Mouse (Mus musculus) hindbrain, embryonic 14.5 days (tissue): Measurements from ENCODE around the gene Mkrn2os. TPM values are rescaled to one million over a fixed set of nuclear protein-coding genes. Genes with fewer than 3 reads are reported as not detected.
"Not testable (repeated sequence)": the region's sequence is repeated elsewhere in the genome, so short reads cannot be mapped to it uniquely, and the experiment has no call there.

Source experiments
- ATAC-seq: fragments of 200-750 bp; cut with Nextera tagmentation; 2 replicates; pipeline ENCODE4 v1.8.0; 2017; ENCODE audit warnings: moderate number of reproducible peaks, mild to moderate bottlenecking, moderate TSS enrichment, moderate library complexity; ENCODE audit not compliant: low FRiP score
- DNase-seq: peaks from one replicate; pipeline ENCODE4 v3.0.0-alpha.2; 2015; ENCODE audit warnings: low spot score
- H3K27ac ChIP-seq: fragments of 300-500 bp; sonication (generic); 2 replicates; pipeline ENCODE4 v1.5.1; 2014; ENCODE audit warnings: mild to moderate bottlenecking, moderate library complexity
- H3K27me3 ChIP-seq: fragments of 300-500 bp; sonication (generic); 2 replicates; pipeline ENCODE4 v1.6.1; 2014; ENCODE audit warnings: mild to moderate bottlenecking, low read length, mixed read lengths; ENCODE audit not compliant: control insufficient read depth, insufficient read depth
- H3K36me3 ChIP-seq: fragments of 300-500 bp; sonication (generic); replicated peaks from 2 replicates; pipeline ENCODE4 v1.6.1; 2014; ENCODE audit not compliant: control insufficient read depth, insufficient read depth
- H3K4me1 ChIP-seq: fragments of 300-500 bp; sonication (generic); replicated peaks from 2 replicates; pipeline ENCODE4 v1.6.1; 2014; ENCODE audit warnings: antibody characterized with exemption, low read length, mixed read lengths; ENCODE audit not compliant: control insufficient read depth, insufficient read depth
- H3K4me2 ChIP-seq: fragments of 300-500 bp; sonication (generic); replicated peaks from 2 replicates; pipeline ENCODE4 v1.6.1; 2014; ENCODE audit warnings: mild to moderate bottlenecking, moderate library complexity
- H3K4me3 ChIP-seq: fragments of 300-500 bp; sonication (generic); replicated peaks from 2 replicates; pipeline ENCODE4 v1.5.1; 2014; ENCODE audit warnings: mild to moderate bottlenecking, low read length
- H3K9ac ChIP-seq: fragments of 300-500 bp; sonication (generic); 2 replicates; pipeline ENCODE4 v1.6.1; 2014
- H3K9me3 ChIP-seq: fragments of 300-500 bp; sonication (generic); 2 replicates; pipeline ENCODE4 v1.6.1; 2016; ENCODE audit warnings: low read length; ENCODE audit not compliant: control insufficient read depth
- WGBS: fragments of 180-500 bp; shearing (Covaris S2); extraction: QIAGEN DNeasy Blood & Tissue Kit; methylation state at CpG from one replicate; pipeline ENCODE4 v1.1.7; 2014; 5-methylcytosine and 5-hydroxymethylcytosine counted together
- polyA plus RNA-seq: library from polyadenylated mRNA; unstranded; fragments of >200 nt; fragmentation: Nextera tagmentation; extraction: Ambion mirVana; gene quantifications from 2 replicates; pipeline ENCODE4 v1.2.1, GENCODE M21; 2014

The Mkrn2os gene
- 0.38 and 0.43 TPM in 2 replicates for polyA plus RNA-seq

DNA sequence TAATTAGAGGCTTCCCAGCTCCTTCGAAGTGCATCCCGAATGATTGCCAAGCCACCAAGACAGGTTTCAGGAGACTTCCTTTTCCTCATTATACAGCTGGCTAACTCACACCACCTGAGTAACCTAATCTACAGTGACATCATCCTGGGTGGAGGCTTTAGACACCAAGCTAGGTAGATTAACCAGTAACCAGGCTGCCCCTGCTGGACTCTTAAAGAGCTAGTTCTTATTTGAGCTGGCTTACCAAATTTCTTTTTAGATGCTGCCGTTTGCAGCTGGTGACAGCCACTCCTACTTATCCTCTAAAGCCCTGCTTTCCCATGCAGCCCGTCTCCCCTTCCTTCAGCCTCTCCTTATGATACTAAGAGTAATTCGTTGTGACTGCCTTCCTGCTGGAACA lies at the start of gene Mkrn2os:
TSS of gene Mkrn2os (minus strand) at position 119 of the 400 bp plus-strand sequence.
- no peak within 1 kb of the TSS for H3K4me3 ChIP-seq
- no peaks in the 10 kb centered on the region for H3K27me3 ChIP-seq
- no peaks in the 10 kb centered on the region for H3K4me1 ChIP-seq
- no peak within 1 kb of the TSS for H3K9ac ChIP-seq
- 70% methylated on average over 5 of the region's 5 CpGs for WGBS
- H3K4me2 ChIP-seq: no peak within 1 kb of the TSS
- ATAC-seq (no peak), DNase-seq (no peak)
- H3K36me3 ChIP-seq: no peaks in the 10 kb centered on the region
- H3K27ac ChIP-seq: no peak within 1 kb of the TSS
- no peaks in the 10 kb centered on the region for H3K9me3 ChIP-seq

DNA sequence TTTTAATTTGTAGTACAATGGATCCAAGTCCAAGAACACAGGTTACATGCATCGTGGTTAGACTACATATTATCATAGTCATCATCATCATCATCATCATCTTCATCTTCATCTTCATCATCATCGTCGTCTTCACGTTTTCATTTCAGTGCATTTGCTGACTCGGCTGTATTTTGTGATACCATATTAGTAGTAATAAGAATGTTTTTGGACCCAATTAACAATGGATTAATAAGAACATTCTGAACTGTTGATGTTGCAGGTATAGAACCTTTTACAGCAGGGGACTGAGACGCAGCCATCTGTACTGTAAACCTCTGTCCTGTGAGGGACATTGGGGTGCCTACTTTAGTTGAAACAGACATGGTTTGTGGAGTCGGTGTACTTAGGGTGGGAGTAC lies 45.8 kb upstream of the Mkrn2os start:
- not testable (repeated sequence) for H3K27ac ChIP-seq, H3K9me3 ChIP-seq, H3K9ac ChIP-seq, DNase-seq, H3K4me2 ChIP-seq, H3K27me3 ChIP-seq, ATAC-seq, H3K4me3 ChIP-seq, H3K4me1 ChIP-seq
- 95% methylated on average over 7 of the region's 7 CpGs for WGBS
- H3K36me3 ChIP-seq: peaks cover 78% of the 10 kb centered on the region

DNA sequence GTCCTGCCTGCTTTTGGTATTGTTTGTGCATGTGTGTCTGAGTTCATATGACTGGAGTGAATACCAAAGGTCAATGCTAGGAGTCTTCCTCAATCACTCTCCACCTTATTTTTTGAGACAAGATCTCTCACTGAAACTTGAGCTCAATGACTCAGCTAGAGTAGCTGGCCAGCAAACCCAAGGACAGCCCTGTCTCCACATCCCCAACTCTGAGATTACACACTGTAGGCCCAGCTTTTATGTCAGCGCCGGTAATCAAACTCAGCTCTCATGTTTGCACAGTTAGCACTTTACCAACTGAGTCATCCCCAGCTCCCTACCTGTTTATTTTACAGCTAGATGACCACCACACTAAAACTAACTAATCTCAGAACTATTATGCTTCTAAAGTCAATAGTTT lies 41.6 kb upstream of the Mkrn2os start:
- H3K27me3 ChIP-seq: no peaks in the 10 kb centered on the region
- no peak overlapping the region for H3K4me3 ChIP-seq
- 98% methylated on average over 2 of the region's 2 CpGs for WGBS
- H3K4me1 ChIP-seq: no peaks in the 10 kb centered on the region
- no peak overlapping the region for H3K4me2 ChIP-seq
- DNase-seq: no peak
- no peak overlapping the region for H3K9ac ChIP-seq
- H3K36me3 ChIP-seq: peaks cover 96% of the 10 kb centered on the region
- H3K27ac ChIP-seq: no peak overlapping the region
- H3K9me3 ChIP-seq: no peaks in the 10 kb centered on the region
- no peak for ATAC-seq

DNA sequence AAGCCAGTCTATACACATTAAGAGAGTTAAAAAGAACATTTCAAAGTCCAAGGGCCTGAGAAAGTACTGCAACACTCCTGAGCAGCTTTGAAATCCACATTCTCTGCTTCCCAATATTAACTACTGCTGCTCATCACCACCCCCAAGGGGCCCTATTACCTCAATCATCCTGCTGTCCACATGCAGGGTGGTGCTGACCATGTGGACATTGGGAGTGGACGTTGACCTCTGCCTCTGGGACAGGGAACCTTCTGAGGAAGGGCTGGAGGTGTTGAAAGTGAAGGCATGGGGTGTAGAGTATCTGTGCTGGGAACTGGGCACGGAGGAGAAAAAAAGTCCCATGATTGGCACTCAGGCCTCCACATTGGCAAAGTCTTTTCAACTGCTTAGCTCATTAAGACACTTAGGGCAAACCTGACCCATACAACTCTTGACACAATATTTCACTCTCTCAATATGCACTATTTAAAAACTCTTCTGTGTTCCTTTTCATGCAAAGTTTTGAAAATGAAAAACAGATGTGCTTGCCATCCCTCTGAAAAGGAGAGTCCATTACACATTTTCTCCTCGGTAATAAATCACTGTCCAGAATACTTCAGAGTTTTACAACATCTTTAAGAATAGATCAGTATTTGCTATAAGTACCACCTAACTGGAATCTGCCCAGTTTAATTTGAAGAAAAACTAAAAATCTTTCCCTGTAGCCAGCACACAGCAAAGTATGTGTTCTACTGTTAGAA lies 38.9 kb upstream of the Mkrn2os start:
- H3K4me1 ChIP-seq: no peaks in the 10 kb centered on the region
- ATAC-seq (no peak), DNase-seq (no peak)
- 91% methylated on average over 3 of the region's 3 CpGs for WGBS
- no peak overlapping the region for H3K9ac ChIP-seq
- no peak overlapping the region for H3K4me2 ChIP-seq
- H3K27me3 ChIP-seq: no peaks in the 10 kb centered on the region
- peaks cover 97% of the 10 kb centered on the region for H3K36me3 ChIP-seq
- no peak overlapping the region for H3K27ac ChIP-seq
- no peaks in the 10 kb centered on the region for H3K9me3 ChIP-seq
- no peak overlapping the region for H3K4me3 ChIP-seq

DNA sequence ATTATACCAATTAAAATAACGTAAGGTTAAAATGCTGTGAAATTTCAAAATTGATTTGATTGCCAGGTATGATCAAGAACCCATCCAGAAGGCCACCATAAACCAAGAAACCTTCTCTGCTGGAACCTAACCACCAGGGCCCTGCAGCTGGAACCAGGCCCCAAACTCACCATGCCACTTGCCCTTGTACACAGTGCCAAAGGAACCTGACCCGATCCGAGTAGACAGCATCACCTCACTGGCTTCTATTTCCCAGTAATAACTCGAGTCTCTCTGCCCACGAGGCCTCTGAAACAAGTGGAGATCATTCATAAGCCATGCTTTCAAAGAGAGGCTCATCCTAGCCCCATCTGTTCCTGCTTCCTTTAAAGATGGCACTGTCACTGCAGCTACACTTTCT lies 33.7 kb upstream of the Mkrn2os start:
- Histone ChIP-seq H3K36me3 (peaks cover 98% of the 10 kb centered on the region), H3K9me3 (no peaks in the 10 kb centered on the region), H3K27me3 (no peaks in the 10 kb centered on the region), H3K4me2 (no peak overlapping the region), H3K9ac (no peak overlapping the region), H3K4me3 (no peak overlapping the region), H3K27ac (no peak overlapping the region), H3K4me1 (no peaks in the 10 kb centered on the region)
- 94% methylated on average over 5 of the region's 5 CpGs for WGBS
- no peak for ATAC-seq
- DNase-seq: no peak

DNA sequence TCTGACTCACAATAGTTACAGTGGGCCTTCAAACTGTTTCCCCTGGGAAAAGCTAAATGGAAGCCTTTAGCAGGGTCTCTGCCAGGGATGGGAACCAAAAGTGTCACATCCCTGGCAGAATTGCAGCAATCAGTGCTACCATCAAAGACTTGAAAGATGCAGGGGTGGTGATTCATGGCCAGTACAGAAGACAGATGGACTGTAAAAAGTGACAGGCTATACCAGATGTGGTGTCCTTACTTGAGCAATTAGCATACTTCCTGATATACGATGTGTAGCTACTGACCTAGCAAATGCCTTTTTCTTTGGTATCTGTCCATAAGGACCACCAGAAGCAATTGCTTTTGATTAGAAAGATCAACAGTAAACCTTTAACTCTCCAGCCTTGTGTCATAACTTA lies 28.6 kb upstream of the Mkrn2os start:
- peaks cover 100% of the 10 kb centered on the region for H3K36me3 ChIP-seq
- H3K27me3 ChIP-seq: no peaks in the 10 kb centered on the region
- 97% methylated on average over 1 of the region's 1 CpGs for WGBS
- DNase-seq (no peak), ATAC-seq (no peak)
- H3K27ac ChIP-seq: no peak overlapping the region
- no peaks in the 10 kb centered on the region for H3K4me1 ChIP-seq
- no peak overlapping the region for H3K4me2 ChIP-seq
- no peak overlapping the region for H3K9ac ChIP-seq
- H3K9me3 ChIP-seq: no peaks in the 10 kb centered on the region
- H3K4me3 ChIP-seq: no peak overlapping the region

DNA sequence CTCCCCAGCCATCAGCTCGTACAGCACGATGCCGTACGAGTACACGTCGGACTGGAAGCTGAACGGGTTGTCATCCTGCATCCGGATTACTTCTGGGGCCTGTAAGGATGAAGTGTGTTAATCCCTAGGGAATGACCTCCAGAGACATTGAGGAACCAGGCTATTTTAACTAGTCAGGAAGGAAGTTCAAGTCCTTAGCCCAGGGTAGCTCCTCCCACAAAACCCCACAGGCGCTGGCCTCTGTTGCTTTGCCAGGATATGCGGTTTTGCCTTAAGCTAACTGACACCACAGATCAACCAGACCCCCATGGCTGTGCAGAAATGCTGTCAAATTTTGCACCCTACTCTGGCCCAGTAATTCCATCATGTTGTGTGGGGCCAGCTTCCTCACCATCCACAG lies 27.4 kb upstream of the Mkrn2os start:
- no peak overlapping the region for H3K4me3 ChIP-seq
- no peak for ATAC-seq
- 90% methylated on average over 10 of the region's 10 CpGs for WGBS

DNA sequence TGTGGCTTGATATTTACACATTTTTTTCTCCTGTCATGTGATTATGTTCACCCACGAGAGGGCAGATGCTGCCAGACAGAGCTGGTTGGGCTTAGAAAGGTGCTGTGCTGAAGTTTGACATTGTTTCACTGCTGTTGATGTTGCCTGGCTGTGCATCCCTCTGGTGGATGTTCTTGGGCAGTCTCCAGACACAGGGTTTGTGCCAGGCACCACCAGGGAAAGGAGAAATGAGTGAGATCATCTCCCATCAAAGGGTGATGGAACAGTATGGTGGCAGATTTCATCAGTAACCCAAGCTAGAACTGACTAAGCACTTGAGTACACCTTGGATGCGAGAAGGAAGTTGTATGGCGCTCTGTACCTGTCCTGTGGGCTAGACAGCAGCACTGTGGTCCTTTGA lies 23.6 kb upstream of the Mkrn2os start:
- Histone ChIP-seq H3K27me3 (no peaks in the 10 kb centered on the region), H3K36me3 (peaks cover 100% of the 10 kb centered on the region), H3K4me3 (no peak overlapping the region), H3K4me1 (no peaks in the 10 kb centered on the region), H3K9me3 (no peaks in the 10 kb centered on the region), H3K27ac (no peak overlapping the region), H3K9ac (no peak overlapping the region), H3K4me2 (no peak overlapping the region)
- no peak for DNase-seq
- no peak for ATAC-seq
- WGBS: 91% methylated on average over 3 of the region's 3 CpGs

More for the DNA sequence above, 27.4 kb upstream of the Mkrn2os start:
- H3K4me1 ChIP-seq: no peaks in the 10 kb centered on the region
- no peaks in the 10 kb centered on the region for H3K9me3 ChIP-seq
- no peak for DNase-seq
- H3K36me3 ChIP-seq: peaks cover 100% of the 10 kb centered on the region
- no peak overlapping the region for H3K9ac ChIP-seq
- H3K27ac ChIP-seq: no peak overlapping the region
- no peaks in the 10 kb centered on the region for H3K27me3 ChIP-seq
- H3K4me2 ChIP-seq: no peak overlapping the region

DNA sequence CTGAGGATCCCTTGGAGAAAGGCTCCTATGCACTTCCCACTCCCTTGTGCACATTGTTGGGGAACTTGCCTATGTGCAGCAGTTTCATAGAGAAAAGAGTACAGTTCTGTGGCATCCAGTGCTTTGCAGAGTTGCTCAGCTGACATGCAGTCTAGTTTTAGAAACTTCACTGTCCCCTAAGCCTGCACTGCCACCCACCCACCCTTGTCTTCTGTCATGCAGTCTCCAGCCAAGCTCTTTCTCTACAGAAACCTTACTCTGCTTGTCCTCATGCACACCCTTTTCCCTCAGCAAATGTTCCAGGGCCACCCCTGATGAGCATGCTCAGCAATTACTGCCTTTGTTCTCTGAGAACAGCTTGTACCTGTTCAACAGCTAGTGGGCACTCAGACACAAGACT lies 21.4 kb upstream of the Mkrn2os start:
- Histone ChIP-seq H3K36me3 (peaks cover 94% of the 10 kb centered on the region), H3K4me1 (no peaks in the 10 kb centered on the region), H3K27me3 (no peaks in the 10 kb centered on the region), H3K4me3 (no peak overlapping the region), H3K27ac (no peak overlapping the region), H3K9ac (no peak overlapping the region), H3K4me2 (no peak overlapping the region), H3K9me3 (no peaks in the 10 kb centered on the region)
- ATAC-seq: no peak
- no peak for DNase-seq

DNA sequence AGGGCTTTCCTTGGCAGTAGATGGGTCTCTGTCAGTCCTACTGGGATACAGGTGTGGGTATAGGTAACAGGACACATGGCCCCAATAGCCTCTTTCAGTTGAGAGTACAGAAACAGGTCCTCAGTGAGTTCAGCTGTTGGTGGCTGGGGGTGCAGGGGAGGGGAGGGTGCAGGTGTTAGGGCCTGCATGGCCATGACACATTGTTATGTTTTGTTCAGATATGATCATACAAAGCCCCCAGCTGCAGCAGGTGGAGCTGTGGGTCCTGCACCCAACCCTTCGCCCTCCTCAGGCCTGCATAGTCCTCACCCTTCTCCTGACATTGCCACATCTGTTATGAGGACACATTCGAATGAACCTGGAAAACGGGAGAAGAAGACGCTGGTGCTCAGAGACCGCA lies 17.9 kb upstream of the Mkrn2os start:
- ATAC-seq: no peak
- no peak for DNase-seq
- Histone ChIP-seq H3K9ac (no peak overlapping the region), H3K4me1 (no peaks in the 10 kb centered on the region), H3K9me3 (no peaks in the 10 kb centered on the region), H3K4me3 (no peak overlapping the region), H3K4me2 (no peak overlapping the region), H3K27ac (no peak overlapping the region), H3K36me3 (peaks cover 70% of the 10 kb centered on the region), H3K27me3 (no peaks in the 10 kb centered on the region)
- 92% methylated on average over 5 of the region's 5 CpGs for WGBS
